Mouse (Mus musculus) left cerebral cortex, adult 18-20 months (tissue): ENCODE data around the gene Sel1l3. TPM values are rescaled to one million over a fixed set of nuclear protein-coding genes. Genes with fewer than 3 reads are reported as not detected.

Experiments used
- DNase-seq, 2 experiments: peaks; one replicate each; pipeline ENCODE4 v3.0.0; 2021 to 2022; ENCODE audit warnings: low spot score in 2 of 2, mixed read lengths in 1 of 2
- total RNA-seq, 2 experiments: library from RNA; stranded (reverse); gene quantifications; 2 replicates each; pipeline ENCODE4 v1.2.3; 2021

The Sel1l3 gene
- total RNA-seq, 2 experiments from 2014 or later = 56.9 to 63.9 TPM

- no peak for DNase-seq
These were observed 109.4 kb downstream of the Sel1l3 start for GRCm38 (mm10) chr5:53104177-53104855.

- no peak for DNase-seq
These were observed 111.8 kb downstream of the Sel1l3 start for GRCm38 (mm10) chr5:53101848-53102473.

GRCm38 (mm10) chr5:53091331-53091730 is 122.4 kb downstream of the Sel1l3 start:
- no peak for DNase-seq

- no peak for DNase-seq
These were observed 126.3 kb downstream of the Sel1l3 start for GRCm38 (mm10) chr5:53087452-53087851.

GRCm38 (mm10) chr5:53078453-53078852 is 135.3 kb downstream of the Sel1l3 start:
- no peak for DNase-seq

GRCm38 (mm10) chr5:53074553-53074952 is 139.2 kb downstream of the Sel1l3 start:
- no peak for DNase-seq

- DNase-seq = no peak
These were observed 152.1 kb downstream of the Sel1l3 start for GRCm38 (mm10) chr5:53061532-53062130.

Other genes with a start within 250 kb of the Sel1l3 start
- gene Slc34a2, start 175.8 kb downstream of the Sel1l3 start, total RNA-seq = under 1 TPM; 0.07 to 0.23 TPM
- gene Smim20, start 53.2 kb upstream of the Sel1l3 start, total RNA-seq = 10 to 100 TPM; 29.2 to 34.2 TPM